Comparison of ENCODE assay signal across 9 mouse cellular contexts in the genomic region with DNA sequence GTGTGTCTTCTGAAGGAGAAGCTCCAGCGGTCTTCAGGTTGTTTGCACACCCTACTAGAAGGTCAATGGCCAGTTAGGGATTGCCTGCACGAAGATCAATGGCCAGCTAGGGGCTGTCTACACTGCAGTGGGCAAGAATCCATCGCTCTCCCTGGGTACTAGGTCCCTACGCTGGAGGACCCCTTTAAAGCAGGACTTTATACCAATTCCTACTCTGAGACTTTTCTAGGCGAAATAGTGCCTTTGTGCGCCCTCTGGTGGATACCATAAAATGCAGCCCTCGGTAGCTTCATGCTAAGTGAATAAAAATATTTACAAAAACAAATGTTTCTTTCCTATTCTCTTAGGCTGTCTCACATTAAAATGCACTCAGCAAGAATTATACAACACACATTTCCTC. TPM values are rescaled to one million over a fixed set of nuclear protein-coding genes. Genes with fewer than 3 reads are reported as not detected.
DNase-seq lines count a peak whose midpoint lies in the region; ATAC-seq and TF ChIP-seq lines count a peak whose summit lies in the region.
"Had no signal": no experiment of that assay in that cellular context is flagged by ENCODE, and none has a peak within 500 bp of the region (broad histone marks: within the 10 kb centered on the region; RNA-seq: fewer than 3 reads in every experiment).

No protein-coding gene starts in this region.

- DNase-seq in cerebellum, postnatal 10 days: peak; percentile 69 to 76
- no peak for DNase-seq in cerebellum, adult 9-11 months
- DNase-seq in spleen, postnatal 10 days (ENCODE audit: low spot score in 2 of 2): peak; percentile 22 to 64
- DNase-seq in spleen, adult 12 weeks (ENCODE audit: low spot score): no peak
- peak; percentile 69 for DNase-seq in kidney, postnatal 0 days (ENCODE audit: low spot score)

- TF ChIP-seq POLR2A in small intestine, adult 2 months (IDR thresholded peaks at IDR 0.05; ENCODE audit: low read depth, low read length): no peak

- no peaks in the 10 kb centered on the region for H3K27me3 ChIP-seq in forebrain, embryonic 13.5 days
- no peaks in the 10 kb centered on the region for H3K27me3 ChIP-seq in kidney, postnatal 0 days (ENCODE audit: insufficient read depth, low read length)
- peaks cover 43% of the 10 kb centered on the region for H3K27me3 ChIP-seq in megakaryocyte, embryonic 14.5 days (replicated peaks)
- no peaks in the 10 kb centered on the region for H3K27me3 ChIP-seq in small intestine, adult 2 months (ENCODE audit: control insufficient read depth, insufficient read depth, low read length)

- no peak overlapping the region for H3K4me3 ChIP-seq in forebrain, embryonic 13.5 days
- H3K4me3 ChIP-seq in kidney, postnatal 0 days (replicated peaks; ENCODE audit: low read depth, low read length): no peak overlapping the region
- peak overlapping the region; percentile 64 for H3K4me3 ChIP-seq in megakaryocyte, embryonic 14.5 days (replicated peaks)
- H3K4me3 ChIP-seq in small intestine, adult 2 months (ENCODE audit: low read depth, low read length): no peak overlapping the region
- H3K4me3 ChIP-seq: midbrain, embryonic 12.5 days had no signal

- H3K9ac ChIP-seq in forebrain, embryonic 13.5 days: no peak overlapping the region
- no peak overlapping the region for H3K9ac ChIP-seq in kidney, postnatal 0 days (ENCODE audit: low read depth, low read length)
- H3K9ac ChIP-seq: midbrain, embryonic 12.5 days had no signal

- ATAC-seq in forebrain, embryonic 13.5 days: peak; percentile 55
- no peak for ATAC-seq in kidney, postnatal 0 days (replicated peaks; ENCODE audit: low FRiP score, low read depth)

- H3K9me3 ChIP-seq in forebrain, embryonic 13.5 days (replicated peaks): no peaks in the 10 kb centered on the region
- no peaks in the 10 kb centered on the region for H3K9me3 ChIP-seq in kidney, postnatal 0 days (replicated peaks; ENCODE audit: low read length)
- no peaks in the 10 kb centered on the region for H3K9me3 ChIP-seq in megakaryocyte, embryonic 14.5 days
- H3K9me3 ChIP-seq: midbrain, embryonic 12.5 days had no signal

- no peaks in the 10 kb centered on the region for H3K4me1 ChIP-seq in forebrain, embryonic 13.5 days
- H3K4me1 ChIP-seq in kidney, postnatal 0 days (replicated peaks; ENCODE audit: insufficient read depth, low read length): no peaks in the 10 kb centered on the region
- H3K4me1 ChIP-seq in megakaryocyte, embryonic 14.5 days: peaks cover 8% of the 10 kb centered on the region
- no peaks in the 10 kb centered on the region; the same call in 1 of the 2 replicates for H3K4me1 ChIP-seq in small intestine, adult 2 months (ENCODE audit: control insufficient read depth, insufficient read depth, insufficient read length, low read length)
- H3K4me1 ChIP-seq: midbrain, embryonic 12.5 days had no signal

- no peaks in the 10 kb centered on the region for H3K36me3 ChIP-seq in forebrain, embryonic 13.5 days (ENCODE audit: poor library complexity, severe bottlenecking)
- H3K36me3 ChIP-seq in kidney, postnatal 0 days (ENCODE audit: insufficient read depth, low read length): no peaks in the 10 kb centered on the region
- no peaks in the 10 kb centered on the region for H3K36me3 ChIP-seq in megakaryocyte, embryonic 14.5 days (replicated peaks; ENCODE audit: low read length)
- no peaks in the 10 kb centered on the region for H3K36me3 ChIP-seq in small intestine, adult 2 months (ENCODE audit: control insufficient read depth, insufficient read depth, low read length)
- H3K36me3 ChIP-seq: midbrain, embryonic 12.5 days had no signal

- H3K27ac ChIP-seq in forebrain, embryonic 13.5 days: no peak overlapping the region
- no peak overlapping the region for H3K27ac ChIP-seq in kidney, postnatal 0 days
- no peak overlapping the region for H3K27ac ChIP-seq in small intestine, adult 2 months (ENCODE audit: insufficient read depth, low read depth, low read length)
- H3K27ac ChIP-seq: midbrain, embryonic 12.5 days had no signal

- H3K4me2 ChIP-seq in forebrain, embryonic 13.5 days: no peak overlapping the region
- no peak overlapping the region for H3K4me2 ChIP-seq in kidney, postnatal 0 days (ENCODE audit: low read length)
- H3K4me2 ChIP-seq: midbrain, embryonic 12.5 days had no signal

- WGBS in forebrain, embryonic 13.5 days: 26% methylated on average over 7 of the region's 7 CpGs
- 20% methylated on average over 7 of the region's 7 CpGs for WGBS in kidney, postnatal 0 days
- 17% methylated on average over 7 of the region's 7 CpGs for WGBS in small intestine, adult 2 months

- TF ChIP-seq CTCF in kidney, postnatal 0 days (IDR thresholded peaks at IDR 0.05; ENCODE audit: low read depth): peak; percentile 85
- peak; percentile 58; the same call in 1 of the 2 replicates for TF ChIP-seq CTCF in small intestine, adult 2 months (IDR thresholded peaks at IDR 0.05; ENCODE audit: extremely low read depth, insufficient read length, insufficient replicate concordance, low read depth, low read length)

RNA-seq across cellular contexts. Expression of a gene that starts 6.1 kb away (rescaled TPM):
- polyA plus RNA-seq in forebrain, embryonic 13.5 days (2015; fragmentation: Nextera tagmentation; extraction: Ambion mirVana): 1.9 and 2.7 TPM in 2 replicates
- not detected in 2 replicates for polyA plus RNA-seq in kidney, postnatal 0 days (2015; fragmentation: Nextera tagmentation; extraction: Ambion mirVana)
- not detected in 2 replicates for polyA plus RNA-seq in megakaryocyte, embryonic 14.5 days (2012; ENCODE audit: insufficient read depth, low replicate concordance)
- not detected in 2 replicates for polyA plus RNA-seq in small intestine, adult 2 months (2012; rRNA removed)

RNA-seq across cellular contexts. Expression of a gene that starts 12.6 kb away (rescaled TPM):
- polyA plus RNA-seq in forebrain, embryonic 13.5 days (2015; fragmentation: Nextera tagmentation; extraction: Ambion mirVana): 0.62 and 0.82 TPM in 2 replicates
- 2.9 and 3.2 TPM in 2 replicates for polyA plus RNA-seq in kidney, postnatal 0 days (2015; fragmentation: Nextera tagmentation; extraction: Ambion mirVana)
- 0.02 TPM in 1 of 2 replicates, not detected in the other for polyA plus RNA-seq in megakaryocyte, embryonic 14.5 days (2012; ENCODE audit: insufficient read depth, low replicate concordance)
- 12.8 and 15.8 TPM in 2 replicates for polyA plus RNA-seq in small intestine, adult 2 months (2012; rRNA removed)

RNA-seq across cellular contexts. Expression of a gene that starts 19.7 kb away (rescaled TPM):
- polyA plus RNA-seq in forebrain, embryonic 13.5 days (2015; fragmentation: Nextera tagmentation; extraction: Ambion mirVana): 22.4 and 26.0 TPM in 2 replicates
- polyA plus RNA-seq in kidney, postnatal 0 days (2015; fragmentation: Nextera tagmentation; extraction: Ambion mirVana): 14.4 and 15.5 TPM in 2 replicates
- 2.3 and 2.8 TPM in 2 replicates for polyA plus RNA-seq in megakaryocyte, embryonic 14.5 days (2012; ENCODE audit: insufficient read depth, low replicate concordance)
- 0.47 and 1.3 TPM in 2 replicates for polyA plus RNA-seq in small intestine, adult 2 months (2012; rRNA removed)

RNA-seq across cellular contexts. Expression of a gene that starts 19.9 kb away (rescaled TPM):
- polyA plus RNA-seq in forebrain, embryonic 13.5 days (2015; fragmentation: Nextera tagmentation; extraction: Ambion mirVana): 50.0 and 51.4 TPM in 2 replicates
- 40.1 and 40.7 TPM in 2 replicates for polyA plus RNA-seq in kidney, postnatal 0 days (2015; fragmentation: Nextera tagmentation; extraction: Ambion mirVana)
- polyA plus RNA-seq in megakaryocyte, embryonic 14.5 days (2012; ENCODE audit: insufficient read depth, low replicate concordance): 5.4 and 6.1 TPM in 2 replicates
- polyA plus RNA-seq in small intestine, adult 2 months (2012; rRNA removed): 1.5 and 2.4 TPM in 2 replicates

RNA-seq across cellular contexts. Expression of a gene that starts 24.2 kb away (rescaled TPM):
- polyA plus RNA-seq in forebrain, embryonic 13.5 days (2015; fragmentation: Nextera tagmentation; extraction: Ambion mirVana): not detected in 2 replicates
- polyA plus RNA-seq in kidney, postnatal 0 days (2015; fragmentation: Nextera tagmentation; extraction: Ambion mirVana): 0.08 and 0.11 TPM in 2 replicates
- not detected in 2 replicates for polyA plus RNA-seq in megakaryocyte, embryonic 14.5 days (2012; ENCODE audit: insufficient read depth, low replicate concordance)
- 0.29 and 0.71 TPM in 2 replicates for polyA plus RNA-seq in small intestine, adult 2 months (2012; rRNA removed)

Comparison
In these comparisons a context has a peak if more than half of its experiments do, and no peak if none do; other contexts are left out.
1. DNase-seq: peak in cerebellum, postnatal 10 days (2 of 2), spleen, postnatal 10 days (2 of 2) and kidney, postnatal 0 days (single experiment); none in cerebellum, adult 9-11 months (single experiment) and spleen, adult 12 weeks (single experiment).